Mouse (Mus musculus): ENCODE measurements around the gene Pdzd9. TPM values are rescaled to one million over a fixed set of nuclear protein-coding genes. Genes with fewer than 3 reads are reported as not detected.
A peak's percentile ranks its signal among the peaks of the same experiment; 100 is the strongest.

Gene Pdzd9
- total RNA-seq, 1 experiment from 2014 or later = not detected

- 0 out of 2 replicates have a peak, but pooled peaks have one; percentile 54 for ATAC-seq (ENCODE audit: extremely low read depth, insufficient number of reproducible peaks, low FRiP score, poor library complexity, severe bottlenecking)
Measured at GRCm38 (mm10) chr7:120662079-120662478, 8.1 kb downstream of the Pdzd9 start.

DNA sequence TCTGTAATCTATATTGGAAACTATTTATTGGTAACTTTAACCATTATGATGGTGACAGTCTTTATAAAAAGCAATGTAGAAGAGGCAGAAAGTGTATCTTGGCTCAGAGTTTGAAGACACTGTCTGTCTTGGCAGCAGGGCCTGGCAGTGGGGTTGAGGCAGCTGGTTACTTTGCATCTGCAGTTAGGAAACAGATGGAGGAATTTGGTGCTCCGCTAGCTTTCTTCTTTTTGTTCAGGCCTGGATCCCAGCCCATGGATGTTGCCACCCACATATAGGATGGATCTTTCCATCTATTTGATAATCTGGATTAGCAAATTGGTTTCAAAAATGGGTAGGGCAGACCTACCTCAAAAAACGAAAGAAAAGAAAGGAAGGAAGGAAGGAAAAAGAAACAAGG, 22.3 kb downstream of the Pdzd9 start:
- no peak for ATAC-seq (ENCODE audit: extremely low read depth, insufficient number of reproducible peaks, low FRiP score, poor library complexity, severe bottlenecking)

DNA sequence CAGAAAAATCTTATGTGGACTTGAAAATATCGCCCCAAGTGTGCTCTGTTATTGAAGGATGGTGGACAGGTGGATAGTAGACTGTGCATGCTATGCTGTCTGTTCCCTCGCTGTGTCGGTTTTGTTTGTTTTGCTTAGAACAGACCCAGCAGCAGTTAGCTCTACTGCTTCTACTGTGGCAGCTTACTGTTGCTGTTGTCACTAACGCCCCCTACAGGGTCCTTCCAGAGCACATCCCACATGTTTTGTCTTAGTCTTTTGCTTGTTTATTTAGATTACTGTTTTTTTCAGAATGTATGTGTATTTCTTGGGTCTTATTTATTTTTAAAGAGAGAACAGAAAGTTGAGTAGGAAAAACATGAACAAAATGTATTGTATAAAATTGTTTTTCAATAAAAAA, 26.9 kb downstream of the Pdzd9 start:
- no peak for ATAC-seq (ENCODE audit: extremely low read depth, insufficient number of reproducible peaks, low FRiP score, poor library complexity, severe bottlenecking)

- no peak for ATAC-seq (ENCODE audit: extremely low read depth, insufficient number of reproducible peaks, low FRiP score, poor library complexity, severe bottlenecking)
Measured at GRCm38 (mm10) chr7:120635821-120636220, 34.3 kb downstream of the Pdzd9 start.

- ATAC-seq (ENCODE audit: extremely low read depth, insufficient number of reproducible peaks, low FRiP score, poor library complexity, severe bottlenecking) = peak; percentile 36; the same call in 1 of the 2 replicates
Measured at GRCm38 (mm10) chr7:120635362-120635781, 34.8 kb downstream of the Pdzd9 start.

- peak; percentile 100 for ATAC-seq (ENCODE audit: extremely low read depth, insufficient number of reproducible peaks, low FRiP score, poor library complexity, severe bottlenecking)
Measured at GRCm38 (mm10) chr7:120634711-120635361, 35.3 kb downstream of the Pdzd9 start, which contains the start of gene Uqcrc2. Gene Uqcrc2 (plus strand): TSS chr7:120635176.

- ATAC-seq (ENCODE audit: extremely low read depth, insufficient number of reproducible peaks, low FRiP score, poor library complexity, severe bottlenecking) = no peak
Measured at GRCm38 (mm10) chr7:120634301-120634700, 35.8 kb downstream of the Pdzd9 start.

- no peak for ATAC-seq (ENCODE audit: extremely low read depth, insufficient number of reproducible peaks, low FRiP score, poor library complexity, severe bottlenecking)
Measured at GRCm38 (mm10) chr7:120632518-120632917, 37.6 kb downstream of the Pdzd9 start.

GRCm38 (mm10) chr7:120620841-120621240, 49.3 kb downstream of the Pdzd9 start:
- ATAC-seq (ENCODE audit: extremely low read depth, insufficient number of reproducible peaks, low FRiP score, poor library complexity, severe bottlenecking) = no peak

- no peak for ATAC-seq (ENCODE audit: extremely low read depth, insufficient number of reproducible peaks, low FRiP score, poor library complexity, severe bottlenecking)
Measured at GRCm38 (mm10) chr7:120620075-120620771, 49.9 kb downstream of the Pdzd9 start.

Other genes with a start within 250 kb of the Pdzd9 start
- 57.0 and 57.1 TPM in 2 replicates for gene Uqcrc2, start 35.2 kb downstream of the Pdzd9 start, total RNA-seq (2017)
- gene Mosmo, start 7.3 kb upstream of the Pdzd9 start, total RNA-seq (2017) = 21.5 and 22.7 TPM in 2 replicates
- not detected in 2 replicates for gene Vwa3a, start 69.0 kb upstream of the Pdzd9 start, total RNA-seq (2017)
- gene Gm5737, start 142.0 kb upstream of the Pdzd9 start, total RNA-seq (2017) = not detected in 2 replicates
- 51.9 and 56.9 TPM in 2 replicates for gene Eef2k, start 172.5 kb upstream of the Pdzd9 start, total RNA-seq (2017)
- gene Polr3e, start 247.4 kb upstream of the Pdzd9 start, total RNA-seq (2017) = 16.6 and 19.2 TPM in 2 replicates

All from neutrophil, adult 5-6 weeks (primary cell).